Mouse (Mus musculus): ENCODE data around the gene Nova2.

Nova2 gene

DNA sequence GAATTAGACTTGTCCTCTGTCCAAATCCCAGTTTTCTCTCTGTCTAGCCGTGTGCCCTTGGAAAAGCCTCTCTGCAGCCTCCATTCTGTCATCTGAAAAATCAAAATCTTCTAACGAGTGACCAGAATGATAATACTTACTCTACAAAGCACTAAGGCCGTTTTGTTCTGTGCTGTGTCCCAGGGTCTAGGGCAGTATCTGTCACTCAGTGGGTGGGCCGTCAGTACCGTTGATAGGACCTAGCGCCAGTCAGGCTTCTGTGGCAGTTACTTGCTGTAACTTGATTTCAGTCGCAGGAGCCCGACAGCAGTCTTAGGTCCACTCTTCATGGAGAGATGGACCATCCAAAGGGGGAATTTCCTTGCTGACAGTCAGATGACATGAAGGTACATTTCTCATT lies 1.4 kb upstream of the Nova2 start:
- no peak for DNase-seq (ENCODE audit: low spot score)

- no peak for DNase-seq (ENCODE audit: low spot score)
These were observed 528 bp downstream of the Nova2 start for GRCm38 (mm10) chr7:18926041-18926790.

DNA sequence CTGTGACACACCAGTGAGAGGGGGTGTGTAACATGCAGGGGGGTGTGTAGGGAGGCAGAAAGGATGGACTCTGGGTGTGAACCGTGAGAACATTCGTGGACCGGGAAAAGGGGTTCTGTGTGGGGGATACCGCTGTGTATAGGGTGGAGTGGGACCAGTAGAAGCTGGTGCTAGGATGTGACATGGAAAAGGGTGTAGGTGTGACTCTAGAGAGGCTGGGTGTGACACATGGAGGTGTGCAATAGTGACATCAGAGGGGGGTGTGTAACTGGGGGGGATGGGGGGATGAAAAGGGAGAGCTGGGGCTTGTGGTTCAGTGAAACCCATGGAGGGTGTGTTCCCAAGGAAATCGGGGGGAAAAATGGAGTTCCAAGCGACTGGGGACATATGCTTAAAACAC lies 1.2 kb downstream of the Nova2 start:
- DNase-seq (ENCODE audit: low spot score): no peak

GRCm38 (mm10) chr7:18927759-18928158 lies 2.1 kb downstream of the Nova2 start:
- no peak for DNase-seq (ENCODE audit: low spot score)

- DNase-seq (ENCODE audit: low spot score): no peak
These were observed 16.7 kb downstream of the Nova2 start for GRCm38 (mm10) chr7:18942376-18942775.

DNA sequence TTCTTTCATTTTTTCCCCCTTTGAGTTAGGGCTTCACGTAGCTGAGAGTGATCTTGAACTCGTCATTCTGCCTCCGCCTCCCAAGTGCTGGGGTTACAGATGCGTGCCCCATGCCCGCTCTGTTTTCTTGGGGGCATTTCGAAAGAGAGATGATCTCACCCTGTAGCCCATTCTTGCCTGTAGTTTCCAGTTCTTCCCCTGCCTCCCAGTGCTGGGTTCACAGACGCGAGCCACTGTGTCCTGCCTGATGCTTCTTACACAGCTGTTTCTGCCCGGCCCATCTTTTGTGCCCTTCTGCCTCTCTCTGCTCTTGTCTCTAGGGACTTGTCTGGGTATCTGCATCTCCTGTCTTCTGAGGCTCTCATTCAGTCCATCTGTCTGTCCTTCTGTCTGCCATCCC lies 17.1 kb downstream of the Nova2 start:
- DNase-seq (ENCODE audit: low spot score): no peak

- no peak for DNase-seq (ENCODE audit: low spot score)
These were observed 22.5 kb downstream of the Nova2 start for GRCm38 (mm10) chr7:18948151-18948550.

GRCm38 (mm10) chr7:18949781-18950522 lies 24.3 kb downstream of the Nova2 start:
- DNase-seq (ENCODE audit: low spot score): no peak

DNA sequence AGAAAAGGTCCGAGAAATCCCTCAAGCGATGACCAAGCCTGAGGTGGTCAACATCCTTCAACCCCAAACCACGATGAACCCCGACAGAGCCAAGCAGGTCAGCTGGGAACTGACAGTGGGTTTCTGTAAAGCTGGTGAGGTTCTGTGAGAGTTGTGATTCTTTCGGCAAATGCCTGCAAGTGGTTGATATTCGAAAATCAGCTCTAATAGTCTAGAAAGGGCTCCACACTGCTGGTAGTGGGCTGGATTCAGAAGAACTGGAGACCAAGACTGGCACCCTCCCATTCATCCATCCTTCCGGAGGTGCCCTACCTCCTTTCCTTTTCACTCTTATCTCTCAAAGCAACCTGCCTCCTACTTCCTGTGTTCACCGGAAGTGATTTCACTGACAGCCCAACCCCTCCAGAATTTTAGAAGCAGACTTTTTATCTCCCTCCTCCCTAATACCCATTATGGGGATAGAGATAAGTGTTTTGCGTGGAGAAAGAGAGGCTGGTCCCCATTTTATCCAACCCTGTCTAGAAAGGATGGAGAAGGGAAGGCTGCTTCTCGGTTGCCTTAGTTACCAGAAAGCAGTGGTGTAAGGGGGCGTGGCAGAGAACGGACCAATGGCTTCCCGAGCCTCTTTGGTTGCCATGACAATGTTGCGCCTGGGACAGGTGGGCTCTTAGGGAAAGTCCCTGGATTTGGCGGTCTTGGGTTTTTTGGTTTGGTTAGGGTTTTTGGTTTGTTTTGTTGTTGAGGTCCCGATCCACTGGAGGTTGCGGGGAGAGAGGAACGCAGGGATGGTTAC lies 25.0 kb downstream of the Nova2 start:
- DNase-seq (ENCODE audit: low spot score): no peak

- DNase-seq (ENCODE audit: low spot score): no peak
These were observed 25.7 kb downstream of the Nova2 start for GRCm38 (mm10) chr7:18951397-18951796.

GRCm38 (mm10) chr7:18957569-18958383 lies 32.1 kb downstream of the Nova2 start:
- peak; percentile 53 for DNase-seq (ENCODE audit: low spot score)

- DNase-seq (ENCODE audit: low spot score): no peak
These were observed 32.7 kb downstream of the Nova2 start for GRCm38 (mm10) chr7:18958384-18958766.

GRCm38 (mm10) chr7:18959446-18959845 lies 33.8 kb downstream of the Nova2 start:
- DNase-seq (ENCODE audit: low spot score): no peak

DNA sequence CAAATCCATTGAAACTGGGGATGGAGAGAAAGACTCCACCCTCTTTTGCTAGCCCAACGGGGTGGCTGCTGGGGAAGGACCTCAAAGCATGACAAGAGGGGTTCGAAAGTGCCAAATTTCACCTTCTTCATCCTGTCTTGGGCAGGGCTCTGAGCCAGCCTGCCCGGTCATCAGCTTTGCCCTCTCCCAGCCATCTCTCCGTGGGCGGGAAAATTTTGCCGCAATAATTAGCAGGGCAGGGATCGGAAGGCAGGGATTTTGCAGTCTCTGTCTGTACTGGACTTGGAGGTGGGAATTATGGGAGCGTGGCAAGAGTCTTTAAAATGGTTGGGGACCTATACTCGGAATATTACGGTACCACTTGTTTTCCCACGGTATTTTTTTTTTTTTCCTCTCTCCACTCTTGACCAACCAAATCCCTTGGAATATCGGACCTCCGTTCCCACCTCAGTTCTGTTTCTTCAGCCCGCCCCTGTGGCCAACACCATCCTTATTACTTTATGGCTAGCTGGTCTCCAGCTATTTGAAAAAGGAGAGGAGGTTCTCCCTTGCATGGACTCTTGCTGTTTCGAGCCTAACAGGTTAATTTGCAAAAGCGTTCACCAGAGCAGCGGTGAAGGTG lies 36.6 kb downstream of the Nova2 start:
- no peak for DNase-seq (ENCODE audit: low spot score)

- DNase-seq (ENCODE audit: low spot score): no peak
These were observed 37.1 kb downstream of the Nova2 start for GRCm38 (mm10) chr7:18962795-18963194.

DNA sequence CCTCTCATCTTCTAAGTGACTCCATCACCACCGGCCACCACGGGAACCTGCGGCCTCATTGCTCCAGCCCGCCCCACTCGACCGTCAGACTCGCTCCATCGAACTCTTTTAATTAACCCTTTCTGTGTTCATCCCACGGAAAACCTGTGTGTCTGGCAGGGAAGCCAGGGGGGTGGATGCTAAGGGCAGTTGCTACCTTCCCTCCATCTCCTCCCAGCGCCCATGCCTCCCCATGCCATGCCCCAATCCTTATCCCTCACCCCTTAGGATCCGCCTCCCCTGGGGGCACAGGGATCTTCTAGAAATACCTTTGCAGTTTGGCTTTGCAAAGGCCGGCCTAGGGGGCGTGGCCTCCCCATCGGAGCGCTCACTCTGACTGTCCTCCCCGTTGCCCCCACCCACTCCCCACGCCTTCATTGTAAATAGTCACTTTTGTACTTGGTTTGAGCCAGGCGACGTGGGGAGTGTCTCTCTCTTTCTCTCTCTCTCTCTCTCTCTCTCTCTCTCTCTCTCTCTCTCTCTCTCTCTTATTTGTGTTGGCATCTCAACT lies 37.7 kb downstream of the Nova2 start:
- DNase-seq (ENCODE audit: low spot score): no peak

DNA sequence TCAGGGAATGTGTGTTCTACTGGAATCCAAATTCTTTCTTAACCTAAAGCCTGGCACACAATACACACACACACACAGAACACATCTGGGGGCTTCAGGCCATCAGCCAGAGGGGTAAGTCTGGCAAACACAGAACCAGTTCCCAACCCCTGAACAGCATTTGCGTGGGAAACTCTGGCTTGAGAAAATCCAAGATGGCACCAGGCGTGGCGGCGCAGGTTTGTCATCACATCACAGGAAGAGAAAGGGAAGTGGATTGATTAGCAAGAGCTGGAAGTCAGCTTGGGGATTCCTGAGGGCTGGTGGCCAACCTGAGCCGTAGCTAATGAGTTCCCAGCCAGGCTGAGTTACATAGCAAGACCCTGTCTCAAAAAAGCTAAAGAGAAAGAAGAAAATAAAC lies 39.6 kb downstream of the Nova2 start:
- DNase-seq (ENCODE audit: low spot score): no peak

DNA sequence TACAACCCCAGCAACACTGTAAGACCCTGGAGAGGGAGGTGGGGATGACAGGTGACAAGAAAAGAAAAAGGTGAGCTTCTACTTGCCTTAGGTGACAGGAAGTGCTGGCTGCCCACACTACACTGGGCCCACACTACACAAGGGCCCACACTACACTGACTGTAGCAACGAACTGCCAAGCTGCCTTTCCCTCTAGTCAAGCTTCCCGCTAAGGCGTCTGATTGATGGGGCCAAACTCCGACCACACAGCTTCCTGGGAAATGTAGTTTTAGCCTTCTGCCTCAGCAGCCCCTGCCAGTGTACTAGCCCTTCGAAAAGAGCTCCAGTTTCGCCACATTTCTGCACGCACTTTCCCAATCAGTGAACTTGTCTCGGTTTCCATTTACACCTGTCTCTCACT lies 41.9 kb downstream of the Nova2 start:
- no peak for DNase-seq (ENCODE audit: low spot score)

- no peak for DNase-seq (ENCODE audit: low spot score)
These were observed 45.3 kb downstream of the Nova2 start for GRCm38 (mm10) chr7:18970956-18971355.

- DNase-seq (ENCODE audit: low spot score): peak; percentile 63
These were observed 52.7 kb downstream of the Nova2 start for GRCm38 (mm10) chr7:18978381-18978780.

GRCm38 (mm10) chr7:18986503-18986902 lies 60.8 kb downstream of the Nova2 start:
- DNase-seq (ENCODE audit: low spot score): no peak
